Mouse (Mus musculus) CD8-positive naive resting alpha-beta T cell, adult 2 months (primary cell): ENCODE data around the gene Slc5a4a.
A peak's percentile ranks its signal among the peaks of the same experiment; 100 is the strongest.

Source experiments
- DNase-seq, 2 experiments: peaks; one replicate each; pipeline ENCODE4 v3.0.0; 2022; ENCODE audit warnings: low read depth in 2 of 2, low spot score in 2 of 2

Gene Slc5a4a

GRCm38 (mm10) chr10:76147278-76147677, at the start of gene Slc5a4a:
Gene Slc5a4a (plus strand): TSS chr10:76147451.
- no peak for DNase-seq

DNA sequence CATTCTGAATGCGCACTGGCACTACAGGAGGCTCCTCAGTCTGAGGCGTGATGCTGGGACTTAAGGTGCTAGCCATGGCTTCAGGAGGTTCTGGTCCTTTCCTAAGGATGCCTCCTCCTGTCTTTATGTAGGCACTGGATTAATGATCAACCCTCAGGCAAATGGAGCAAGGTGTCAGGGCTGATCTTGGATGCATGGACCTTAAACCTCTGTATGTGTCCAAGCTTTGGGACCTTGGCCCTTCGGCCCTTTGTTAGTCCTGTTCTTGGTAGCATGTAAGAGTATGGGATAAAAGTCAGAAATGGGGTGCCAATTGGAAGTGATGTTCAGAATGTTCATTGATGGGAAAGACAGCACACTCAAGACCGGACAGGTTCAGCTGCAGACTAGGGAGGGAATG, 36.4 kb upstream of the Slc5a4a start, which contains the start of gene Slc5a4b:
Slc5a4b (minus strand) TSS at position 101 of the 400 bp plus-strand sequence.
- no peak for DNase-seq

DNA sequence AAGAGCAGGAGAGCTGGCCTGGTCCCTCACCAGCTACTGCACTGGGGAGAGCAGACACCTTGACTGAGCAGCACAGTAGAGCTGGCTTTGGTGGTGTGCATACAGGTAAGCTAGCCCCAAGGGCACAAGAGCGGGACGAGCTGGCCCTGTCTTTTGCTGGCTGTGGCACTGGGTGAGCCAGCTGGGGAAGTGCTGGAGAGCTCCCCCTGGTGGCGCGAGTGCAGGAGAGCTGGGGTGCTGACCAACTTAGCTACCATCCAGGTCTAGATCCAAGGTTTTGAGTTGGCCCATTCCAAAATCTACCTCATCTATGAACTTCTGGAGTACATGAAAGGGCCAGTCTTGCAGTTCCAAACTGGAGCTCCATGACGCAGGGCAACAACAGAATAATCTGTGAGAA, 29.3 kb upstream of the Slc5a4a start:
- DNase-seq = peak; percentile 10 to 30

GRCm38 (mm10) chr10:76118741-76119140, 28.5 kb upstream of the Slc5a4a start:
- DNase-seq = peak in 1 of 2 experiments; percentile 23

DNA sequence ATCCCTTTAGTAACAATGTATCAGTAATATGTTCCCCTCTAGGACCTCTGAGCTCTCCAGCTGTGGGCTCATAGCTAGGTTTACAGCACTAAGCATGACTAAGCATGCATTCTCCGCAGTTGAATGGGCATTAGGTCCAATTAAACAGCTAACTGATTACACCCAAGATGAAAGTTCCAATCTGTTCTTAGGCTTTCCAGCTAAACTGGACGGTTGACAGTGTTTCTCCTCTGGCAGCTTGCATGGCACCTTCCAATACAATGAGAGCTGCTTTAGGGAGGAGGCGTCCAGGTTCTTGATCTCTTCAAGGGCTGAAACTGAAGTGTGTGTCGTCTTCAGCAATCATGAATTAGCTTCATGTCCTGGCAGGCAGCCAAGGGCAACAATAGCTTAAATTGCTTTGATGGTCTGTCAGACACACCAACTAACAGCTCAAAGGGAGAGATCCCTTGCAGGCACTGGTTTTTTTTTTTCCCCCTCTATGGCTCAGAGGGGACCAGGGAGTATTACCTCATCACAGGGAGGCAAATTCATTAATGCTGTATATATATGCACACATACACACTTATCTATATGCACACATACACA, 27.0 kb upstream of the Slc5a4a start:
- DNase-seq = no peak

DNA sequence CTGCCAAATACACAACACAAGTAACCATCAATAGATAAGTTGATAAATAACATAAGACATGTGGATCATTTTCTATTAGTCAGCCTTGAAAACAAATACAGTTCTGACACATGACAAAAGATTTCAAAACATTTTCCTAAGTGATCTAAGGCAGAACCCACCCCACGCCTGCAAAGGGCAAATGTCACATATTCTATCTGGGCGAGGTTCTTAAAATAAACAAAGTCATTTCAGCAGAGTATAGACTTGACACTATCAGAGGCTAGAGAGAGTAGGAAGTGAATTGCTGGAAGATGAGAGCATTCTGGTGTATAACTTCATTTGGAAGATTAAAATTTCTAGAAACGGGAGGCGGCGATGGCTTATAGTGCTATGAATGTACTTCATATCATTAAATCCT, 25.8 kb upstream of the Slc5a4a start:
- no peak for DNase-seq

GRCm38 (mm10) chr10:76132506-76132905, 14.7 kb upstream of the Slc5a4a start:
- no peak for DNase-seq

- DNase-seq = no peak
Measured at GRCm38 (mm10) chr10:76136318-76136717, 10.9 kb upstream of the Slc5a4a start.

GRCm38 (mm10) chr10:76146846-76147245, 405 bp upstream of the Slc5a4a start:
- no peak for DNase-seq

GRCm38 (mm10) chr10:76155911-76156310, 8.7 kb downstream of the Slc5a4a start:
- DNase-seq = no peak

- DNase-seq = no peak
Measured at GRCm38 (mm10) chr10:76157528-76157927, 10.3 kb downstream of the Slc5a4a start.

DNA sequence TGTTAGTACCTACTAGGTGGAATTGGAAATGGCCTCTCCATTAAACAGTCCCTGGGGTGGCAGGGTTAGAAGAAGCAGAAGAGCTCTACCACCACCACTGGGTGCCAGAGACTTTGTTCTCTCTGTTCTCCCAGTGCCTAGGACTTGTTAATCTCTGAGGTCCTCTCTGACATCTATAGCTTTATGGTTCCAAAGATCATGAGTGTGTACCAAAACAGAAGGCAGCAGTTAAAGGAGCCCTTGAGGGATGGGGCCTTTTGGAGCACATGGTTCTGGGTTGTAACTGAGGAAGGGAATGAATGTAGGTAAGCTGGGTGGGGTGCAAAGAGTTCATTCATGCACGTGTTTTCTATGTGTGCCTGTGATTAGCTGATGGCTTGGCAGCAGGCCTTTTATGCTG, 10.8 kb downstream of the Slc5a4a start:
- no peak for DNase-seq

- DNase-seq = no peak
Measured at GRCm38 (mm10) chr10:76174899-76175298, 27.6 kb downstream of the Slc5a4a start.

DNA sequence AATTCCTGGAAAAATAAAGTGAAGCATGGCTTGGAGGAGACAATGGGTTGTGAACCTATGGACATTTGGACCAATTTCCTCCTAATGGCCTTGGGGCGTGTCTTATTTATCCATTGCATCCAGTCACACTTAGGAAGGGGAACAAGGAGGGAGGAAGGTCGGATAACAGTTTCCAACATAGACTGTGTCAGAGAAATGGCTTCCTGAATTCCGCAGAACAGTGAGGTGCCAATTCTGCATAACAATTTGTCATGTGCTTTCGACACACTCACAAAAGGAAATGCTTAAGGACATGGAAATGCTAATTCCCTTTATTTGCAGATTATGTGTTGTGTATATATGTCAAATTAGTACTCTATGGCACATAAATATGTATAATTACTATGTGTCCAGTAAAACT, 38.0 kb downstream of the Slc5a4a start:
- DNase-seq = no peak

DNA sequence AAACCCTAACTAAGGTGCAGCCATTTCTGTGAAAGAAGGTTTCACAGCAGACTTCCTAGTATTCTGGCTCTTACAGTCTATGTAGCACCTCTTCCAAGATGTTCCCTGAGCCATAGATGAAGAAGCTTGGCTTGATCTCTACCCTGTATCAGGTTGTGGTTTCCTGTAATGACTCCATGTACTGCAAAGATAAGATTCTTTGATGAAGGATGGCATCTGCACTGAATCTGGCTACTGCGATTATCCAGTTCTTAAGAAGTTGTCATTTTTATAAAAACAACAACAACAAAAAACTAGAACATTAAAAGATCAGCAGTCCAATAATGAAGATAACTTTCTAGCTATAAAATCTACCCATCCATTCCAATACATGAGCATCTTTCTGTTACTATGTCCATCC, 40.8 kb downstream of the Slc5a4a start:
- no peak for DNase-seq

- no peak for DNase-seq
Measured at GRCm38 (mm10) chr10:76201416-76201815, 54.2 kb downstream of the Slc5a4a start.

DNA sequence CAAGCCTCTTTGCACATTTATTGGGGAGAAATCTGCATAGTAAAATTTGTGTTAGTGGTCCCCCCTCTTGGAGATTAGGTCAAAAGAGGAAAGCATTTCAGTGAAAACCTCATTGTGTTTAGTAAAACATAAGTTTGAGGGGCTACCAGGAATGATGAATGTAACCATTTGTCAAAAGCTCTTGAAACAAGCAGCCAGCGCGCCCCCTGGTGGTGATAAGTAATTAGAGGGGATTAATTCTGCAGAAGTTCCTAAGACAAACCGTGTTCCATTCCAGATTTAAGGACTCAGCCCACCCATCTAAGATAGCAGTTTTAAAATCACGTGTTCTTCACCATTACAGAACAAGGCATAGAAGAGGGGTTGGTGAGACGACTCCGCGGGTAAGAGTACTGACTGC, 54.7 kb downstream of the Slc5a4a start:
- DNase-seq = peak; percentile 26 to 55

- no peak for DNase-seq
Measured at GRCm38 (mm10) chr10:76203798-76204283, 56.6 kb downstream of the Slc5a4a start.

- DNase-seq = no peak
Measured at GRCm38 (mm10) chr10:76207262-76207796, 60.1 kb downstream of the Slc5a4a start.

DNA sequence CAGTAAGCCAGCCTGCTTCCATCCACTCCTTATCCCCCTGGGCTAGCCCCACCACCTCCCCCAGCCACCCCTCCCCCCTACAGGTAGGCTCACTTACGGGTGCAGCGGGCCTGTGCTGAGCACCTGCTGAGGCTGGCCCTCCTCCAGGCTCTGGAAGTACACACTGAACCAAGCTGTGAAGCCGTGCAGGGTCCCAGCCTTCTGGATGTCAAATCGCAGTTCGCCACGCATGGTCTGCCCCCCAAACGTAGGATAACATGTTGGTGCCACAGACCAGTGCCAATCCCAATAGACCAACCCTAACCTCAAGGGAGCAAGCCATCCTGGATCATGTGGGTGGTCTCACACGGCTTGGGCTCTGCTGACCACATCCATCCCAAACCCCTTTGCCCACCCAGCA, 62.0 kb downstream of the Slc5a4a start:
- no peak for DNase-seq

- no peak for DNase-seq
Measured at GRCm38 (mm10) chr10:76210806-76211205, 63.6 kb downstream of the Slc5a4a start.

DNA sequence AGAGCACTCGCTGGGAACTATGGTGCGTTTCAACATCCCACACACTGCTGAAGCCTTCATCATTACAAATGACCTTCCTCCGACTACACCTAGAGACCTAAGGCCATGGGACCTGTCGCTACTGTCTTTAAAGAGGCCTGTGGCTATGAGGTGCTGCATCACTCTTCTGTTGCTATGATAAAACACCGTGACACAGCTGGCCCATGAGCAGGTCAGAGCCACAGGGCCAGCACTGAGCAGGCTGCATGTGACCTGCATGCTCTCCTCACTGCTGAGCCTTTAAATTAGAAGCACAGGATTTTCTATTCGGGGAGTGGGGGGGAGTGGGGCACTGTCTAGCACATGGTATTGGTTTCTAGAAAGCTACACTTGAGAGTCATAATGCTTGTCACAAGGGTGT, 64.9 kb downstream of the Slc5a4a start:
- no peak for DNase-seq

DNA sequence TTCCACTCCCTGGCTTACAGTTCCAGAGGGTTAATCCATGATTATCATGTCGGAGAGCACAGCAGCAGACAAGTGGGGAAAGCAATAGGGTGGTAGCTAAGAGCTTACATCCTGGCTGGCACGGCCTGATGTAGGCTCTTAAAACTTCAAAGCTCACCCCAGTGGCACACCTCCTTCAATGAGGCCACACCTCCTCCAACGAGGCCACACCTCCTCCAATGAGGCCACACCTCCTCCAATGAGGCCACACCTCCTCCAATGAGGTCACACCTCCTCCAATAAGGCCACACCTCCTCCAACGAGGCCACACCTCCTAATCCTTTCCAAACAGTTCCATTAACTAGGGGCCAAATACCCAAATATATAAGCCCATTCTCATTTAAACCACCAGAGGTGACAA, 66.9 kb downstream of the Slc5a4a start:
- DNase-seq = no peak
